Mouse (Mus musculus): ENCODE results near the gene 6030468B19Rik. TPM values are rescaled to one million over a fixed set of nuclear protein-coding genes. Genes with fewer than 3 reads are reported as not detected.
A peak's percentile ranks its signal among the peaks of the same experiment; 100 is the strongest.
"Not testable (repeated sequence)": the region's sequence is repeated elsewhere in the genome, so short reads cannot be mapped to it uniquely, and the experiment has no call there.

Gene 6030468B19Rik
- polyA plus RNA-seq, 1 experiment from 2014 or later, result not detected

GRCm38 (mm10) chr11:117781993-117782704 lies 15.3 kb upstream of the 6030468B19Rik start, which contains the start of the genes Tmc8 and Tmc6:
TSS of gene Tmc8 (plus strand) at chr11:117782076.
TSS of gene Tmc6 (minus strand) at chr11:117782198.
- H3K9ac ChIP-seq (replicated peaks; ENCODE audit: low read depth, low read length), result peak within 1 kb of the TSS; percentile 54
- H3K27ac ChIP-seq (ENCODE audit: low read length), result no peak within 1 kb of the TSS
- H3K4me2 ChIP-seq (ENCODE audit: low read length), result peak within 1 kb of the TSS; percentile 61
- no peaks in the 10 kb centered on the region for H3K9me3 ChIP-seq (ENCODE audit: control insufficient read depth, low read length)
- WGBS, result 49% methylated on average over 24 of the region's 24 CpGs
- H3K4me3 ChIP-seq (replicated peaks; ENCODE audit: low read length), result peak within 1 kb of the TSS; percentile 39
- peaks cover 29% of the 10 kb centered on the region for H3K27me3 ChIP-seq (replicated peaks; ENCODE audit: control insufficient read depth, insufficient read depth, low read length)
- no peak for ATAC-seq
- peaks cover 26% of the 10 kb centered on the region for H3K4me1 ChIP-seq (replicated peaks; ENCODE audit: control insufficient read depth, insufficient read depth, low read length)
- no peaks in the 10 kb centered on the region for H3K36me3 ChIP-seq (ENCODE audit: control insufficient read depth, insufficient read depth)

DNA sequence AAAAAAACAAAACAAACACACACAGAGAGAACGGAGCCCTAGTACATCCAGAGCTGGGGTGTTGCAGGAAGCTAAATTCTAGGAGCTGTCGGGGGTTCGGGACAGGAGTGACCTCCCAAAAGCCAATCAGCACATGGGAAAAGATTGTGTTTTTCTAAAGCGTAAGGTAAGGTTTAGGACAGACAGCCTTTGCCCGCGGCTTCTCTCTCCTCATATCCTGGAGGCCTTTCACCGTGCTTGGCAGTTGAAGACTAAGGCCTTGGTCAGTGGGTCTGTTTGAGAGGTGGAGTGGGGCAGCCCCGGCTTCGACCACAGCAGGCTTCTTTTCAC lies 14.8 kb upstream of the 6030468B19Rik start:
- Histone ChIP-seq H3K9me3 (ENCODE audit: control insufficient read depth, low read length) (no peaks in the 10 kb centered on the region), H3K27me3 (replicated peaks; ENCODE audit: control insufficient read depth, insufficient read depth, low read length) (peaks cover 29% of the 10 kb centered on the region), H3K4me1 (replicated peaks; ENCODE audit: control insufficient read depth, insufficient read depth, low read length) (peaks cover 26% of the 10 kb centered on the region), H3K4me2 (ENCODE audit: low read length) (peak overlapping the region; percentile 61), H3K4me3 (replicated peaks; ENCODE audit: low read length) (peak overlapping the region; percentile 39), H3K9ac (replicated peaks; ENCODE audit: low read depth, low read length) (peak overlapping the region; percentile 54), H3K36me3 (ENCODE audit: control insufficient read depth, insufficient read depth) (no peaks in the 10 kb centered on the region), H3K27ac (ENCODE audit: low read length) (no peak overlapping the region)
- no peak for ATAC-seq
- 57% methylated on average over 9 of the region's 9 CpGs for WGBS

DNA sequence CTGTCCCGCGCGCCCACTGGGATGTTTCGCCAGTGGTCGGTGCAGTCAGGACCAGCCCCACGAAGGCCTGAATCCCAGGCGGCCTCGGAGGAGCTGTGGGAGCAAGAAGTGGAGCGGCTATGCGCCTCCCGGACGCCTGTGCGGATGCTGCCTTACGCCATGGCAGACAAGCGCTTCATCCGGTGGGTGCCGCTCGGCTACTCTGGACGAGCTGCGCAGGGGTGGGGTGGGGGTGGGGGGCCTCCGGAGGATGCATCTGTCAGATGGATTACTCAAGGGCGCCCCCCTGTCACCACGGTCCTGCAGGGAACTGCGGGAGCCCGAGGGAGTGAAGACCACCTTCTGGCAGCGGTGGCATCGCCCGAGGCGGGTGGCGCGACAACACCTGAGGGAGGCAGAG lies 14.4 kb upstream of the 6030468B19Rik start:
- Histone ChIP-seq H3K4me3 (replicated peaks; ENCODE audit: low read length) (peak overlapping the region; percentile 39), H3K4me1 (replicated peaks; ENCODE audit: control insufficient read depth, insufficient read depth, low read length) (peaks cover 26% of the 10 kb centered on the region), H3K9me3 (ENCODE audit: control insufficient read depth, low read length) (no peaks in the 10 kb centered on the region), H3K36me3 (ENCODE audit: control insufficient read depth, insufficient read depth) (no peaks in the 10 kb centered on the region), H3K27me3 (replicated peaks; ENCODE audit: control insufficient read depth, insufficient read depth, low read length) (peaks cover 29% of the 10 kb centered on the region), H3K4me2 (ENCODE audit: low read length) (peak overlapping the region; percentile 61), H3K27ac (ENCODE audit: low read length) (no peak overlapping the region), H3K9ac (replicated peaks; ENCODE audit: low read depth, low read length) (peak overlapping the region; percentile 54)
- ATAC-seq, result peak; percentile 53
- WGBS, result 4% methylated on average over 29 of the region's 31 CpGs

GRCm38 (mm10) chr11:117783683-117784309 lies 13.7 kb upstream of the 6030468B19Rik start:
- Histone ChIP-seq H3K9me3 (ENCODE audit: control insufficient read depth, low read length) (no peaks in the 10 kb centered on the region), H3K36me3 (ENCODE audit: control insufficient read depth, insufficient read depth) (no peaks in the 10 kb centered on the region), H3K4me3 (replicated peaks; ENCODE audit: low read length) (no peak overlapping the region), H3K4me2 (ENCODE audit: low read length) (0 out of 2 replicates have a peak overlapping the region, but pooled peaks have one; percentile 61), H3K9ac (replicated peaks; ENCODE audit: low read depth, low read length) (peak overlapping the region; percentile 54; the same call in 1 of the 2 replicates), H3K27ac (ENCODE audit: low read length) (no peak overlapping the region), H3K27me3 (replicated peaks; ENCODE audit: control insufficient read depth, insufficient read depth, low read length) (peaks cover 28% of the 10 kb centered on the region), H3K4me1 (replicated peaks; ENCODE audit: control insufficient read depth, insufficient read depth, low read length) (peaks cover 26% of the 10 kb centered on the region)
- 33% methylated on average over 10 of the region's 10 CpGs for WGBS
- ATAC-seq, result no peak

GRCm38 (mm10) chr11:117786294-117786693 lies 11.2 kb upstream of the 6030468B19Rik start:
- Histone ChIP-seq H3K4me1 (replicated peaks; ENCODE audit: control insufficient read depth, insufficient read depth, low read length) (peaks cover 13% of the 10 kb centered on the region), H3K27ac (ENCODE audit: low read length) (no peak overlapping the region), H3K4me2 (ENCODE audit: low read length) (no peak overlapping the region), H3K9ac (replicated peaks; ENCODE audit: low read depth, low read length) (no peak overlapping the region), H3K9me3 (ENCODE audit: control insufficient read depth, low read length) (no peaks in the 10 kb centered on the region), H3K27me3 (replicated peaks; ENCODE audit: control insufficient read depth, insufficient read depth, low read length) (peaks cover 14% of the 10 kb centered on the region), H3K4me3 (replicated peaks; ENCODE audit: low read length) (no peak overlapping the region), H3K36me3 (ENCODE audit: control insufficient read depth, insufficient read depth) (no peaks in the 10 kb centered on the region)
- no peak for ATAC-seq
- WGBS, result 5% methylated on average over 10 of the region's 10 CpGs

- not testable (repeated sequence) for H3K27ac ChIP-seq (ENCODE audit: low read length); H3K4me2 ChIP-seq (ENCODE audit: low read length); ATAC-seq; H3K4me1 ChIP-seq (replicated peaks; ENCODE audit: control insufficient read depth, insufficient read depth, low read length); H3K27me3 ChIP-seq (replicated peaks; ENCODE audit: control insufficient read depth, insufficient read depth, low read length); H3K9me3 ChIP-seq (ENCODE audit: control insufficient read depth, low read length); H3K36me3 ChIP-seq (ENCODE audit: control insufficient read depth, insufficient read depth); H3K9ac ChIP-seq (replicated peaks; ENCODE audit: low read depth, low read length); H3K4me3 ChIP-seq (replicated peaks; ENCODE audit: low read length)
- 85% methylated on average over 7 of the region's 7 CpGs for WGBS
Measured at GRCm38 (mm10) chr11:117788481-117788880, 9.0 kb upstream of the 6030468B19Rik start.

DNA sequence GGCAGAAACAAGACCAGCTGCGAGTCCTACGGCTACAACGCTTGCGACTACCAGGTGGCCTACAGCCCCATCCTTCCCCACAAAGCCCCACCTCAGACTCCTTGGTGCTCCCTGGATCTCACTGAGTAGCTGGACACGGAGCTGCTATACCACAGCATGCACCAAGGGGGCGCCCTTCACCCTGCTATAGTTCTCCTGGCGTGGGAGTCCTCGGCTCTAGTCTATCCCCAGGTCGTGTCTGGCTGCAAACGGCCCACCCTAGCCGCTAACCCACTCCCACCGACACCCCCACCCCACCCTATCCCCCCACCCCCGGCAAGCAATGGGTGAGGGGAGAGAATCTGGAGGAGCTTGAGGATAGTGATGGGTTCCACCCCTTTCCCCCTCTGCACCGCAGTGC lies 7.2 kb upstream of the 6030468B19Rik start:
- ATAC-seq, result no peak
- no peak overlapping the region for H3K4me2 ChIP-seq (ENCODE audit: low read length)

GRCm38 (mm10) chr11:117790703-117791440 lies 6.6 kb upstream of the 6030468B19Rik start:
- H3K36me3 ChIP-seq (ENCODE audit: control insufficient read depth, insufficient read depth), result no peaks in the 10 kb centered on the region
- H3K4me1 ChIP-seq (replicated peaks; ENCODE audit: control insufficient read depth, insufficient read depth, low read length), result 0 out of 2 replicates have a peak, but pooled peaks cover 5% of the 10 kb centered on the region
- no peak overlapping the region for H3K27ac ChIP-seq (ENCODE audit: low read length)
- H3K27me3 ChIP-seq (replicated peaks; ENCODE audit: control insufficient read depth, insufficient read depth, low read length), result no peaks in the 10 kb centered on the region; the same call in 1 of the 2 replicates
- WGBS, result 36% methylated on average over 23 of the region's 23 CpGs
- no peak overlapping the region for H3K9ac ChIP-seq (replicated peaks; ENCODE audit: low read depth, low read length)
- H3K4me3 ChIP-seq (replicated peaks; ENCODE audit: low read length), result no peak overlapping the region
- H3K9me3 ChIP-seq (ENCODE audit: control insufficient read depth, low read length), result no peaks in the 10 kb centered on the region
- no peak for ATAC-seq
- no peak overlapping the region for H3K4me2 ChIP-seq (ENCODE audit: low read length)

More for the DNA sequence above, 7.2 kb upstream of the 6030468B19Rik start:
- H3K9ac ChIP-seq (replicated peaks; ENCODE audit: low read depth, low read length), result no peak overlapping the region
- H3K4me1 ChIP-seq (replicated peaks; ENCODE audit: control insufficient read depth, insufficient read depth, low read length), result 0 out of 2 replicates have a peak, but pooled peaks cover 5% of the 10 kb centered on the region
- H3K9me3 ChIP-seq (ENCODE audit: control insufficient read depth, low read length), result no peaks in the 10 kb centered on the region
- no peaks in the 10 kb centered on the region for H3K36me3 ChIP-seq (ENCODE audit: control insufficient read depth, insufficient read depth)
- WGBS, result 4% methylated on average over 14 of the region's 14 CpGs
- no peak overlapping the region for H3K27ac ChIP-seq (ENCODE audit: low read length)
- no peaks in the 10 kb centered on the region; the same call in 1 of the 2 replicates for H3K27me3 ChIP-seq (replicated peaks; ENCODE audit: control insufficient read depth, insufficient read depth, low read length)
- H3K4me3 ChIP-seq (replicated peaks; ENCODE audit: low read length), result no peak overlapping the region

GRCm38 (mm10) chr11:117791441-117791761 lies 6.1 kb upstream of the 6030468B19Rik start:
- 0 out of 2 replicates have a peak, but pooled peaks cover 5% of the 10 kb centered on the region for H3K4me1 ChIP-seq (replicated peaks; ENCODE audit: control insufficient read depth, insufficient read depth, low read length)
- no peak overlapping the region for H3K4me3 ChIP-seq (replicated peaks; ENCODE audit: low read length)
- WGBS, result 89% methylated on average over 9 of the region's 9 CpGs
- H3K4me2 ChIP-seq (ENCODE audit: low read length), result no peak overlapping the region
- no peak overlapping the region for H3K9ac ChIP-seq (replicated peaks; ENCODE audit: low read depth, low read length)
- no peaks in the 10 kb centered on the region; the same call in 1 of the 2 replicates for H3K27me3 ChIP-seq (replicated peaks; ENCODE audit: control insufficient read depth, insufficient read depth, low read length)
- no peaks in the 10 kb centered on the region for H3K9me3 ChIP-seq (ENCODE audit: control insufficient read depth, low read length)
- H3K36me3 ChIP-seq (ENCODE audit: control insufficient read depth, insufficient read depth), result no peaks in the 10 kb centered on the region
- no peak overlapping the region for H3K27ac ChIP-seq (ENCODE audit: low read length)
- ATAC-seq, result no peak

All from forebrain, embryonic 16.5 days (tissue).